Mouse (Mus musculus) 3T3-L1 (cell line): ENCODE results near the gene Gm6993.

Experiments
- DNase-seq: peaks from one replicate; pipeline ENCODE4 v3.0.0-alpha.2; 2015; ENCODE audit warnings: low read depth, low spot score

Gene Gm6993

GRCm38 (mm10) chr12:31239798-31240197 lies 772 bp upstream of the Gm6993 start:
- DNase-seq = no peak

- DNase-seq = no peak
These were observed 1.2 kb downstream of the Gm6993 start for GRCm38 (mm10) chr12:31241595-31242342.

- no peak for DNase-seq
These were observed 3.4 kb downstream of the Gm6993 start for GRCm38 (mm10) chr12:31244001-31244400.

- DNase-seq = no peak
These were observed 4.1 kb downstream of the Gm6993 start for GRCm38 (mm10) chr12:31244691-31245090.

- DNase-seq = no peak
These were observed 5.6 kb downstream of the Gm6993 start for GRCm38 (mm10) chr12:31246153-31246552.

GRCm38 (mm10) chr12:31246615-31247014 lies 6.0 kb downstream of the Gm6993 start:
- DNase-seq = no peak

- DNase-seq = no peak
These were observed 7.6 kb downstream of the Gm6993 start for GRCm38 (mm10) chr12:31248165-31248564.

GRCm38 (mm10) chr12:31248681-31249080 lies 8.1 kb downstream of the Gm6993 start:
- no peak for DNase-seq

GRCm38 (mm10) chr12:31252259-31252658 lies 11.7 kb downstream of the Gm6993 start:
- DNase-seq = no peak

- no peak for DNase-seq
These were observed 14.4 kb downstream of the Gm6993 start for GRCm38 (mm10) chr12:31254978-31255377.

GRCm38 (mm10) chr12:31256121-31256903 lies 15.7 kb downstream of the Gm6993 start:
- DNase-seq = no peak

GRCm38 (mm10) chr12:31261882-31262281 lies 21.3 kb downstream of the Gm6993 start:
- DNase-seq = no peak

GRCm38 (mm10) chr12:31263921-31264320 lies 23.4 kb downstream of the Gm6993 start:
- no peak for DNase-seq

GRCm38 (mm10) chr12:31265005-31265721 lies 24.6 kb downstream of the Gm6993 start, which contains the start of gene Lamb1:
Lamb1 (plus strand) TSS chr12:31265234.
- peak; percentile 69 for DNase-seq

- DNase-seq = peak; percentile 49
These were observed 25.3 kb downstream of the Gm6993 start for GRCm38 (mm10) chr12:31265722-31266431.

GRCm38 (mm10) chr12:31266686-31267085 lies 26.1 kb downstream of the Gm6993 start:
- peak; percentile 47 for DNase-seq

- DNase-seq = peak; percentile 12
These were observed 26.8 kb downstream of the Gm6993 start for GRCm38 (mm10) chr12:31267363-31267762.

- DNase-seq = peak; percentile 10
These were observed 27.7 kb downstream of the Gm6993 start for GRCm38 (mm10) chr12:31268315-31268714.

- DNase-seq = peak; percentile 22
These were observed 28.5 kb downstream of the Gm6993 start for GRCm38 (mm10) chr12:31269020-31269597.

GRCm38 (mm10) chr12:31270361-31270760 lies 29.8 kb downstream of the Gm6993 start:
- DNase-seq = peak; percentile 35

- no peak for DNase-seq
These were observed 30.2 kb downstream of the Gm6993 start for GRCm38 (mm10) chr12:31270776-31271175.
